Mouse (Mus musculus) kidney, embryonic 14.5 days (tissue): ENCODE measurements around the gene Gpatch8. TPM values are rescaled to one million over a fixed set of nuclear protein-coding genes. Genes with fewer than 3 reads are reported as not detected.
"Not testable (repeated sequence)": the region's sequence is repeated elsewhere in the genome, so short reads cannot be mapped to it uniquely, and the experiment has no call there.

Experiments used
- ATAC-seq: fragments of 200-750 bp; cut with Nextera tagmentation; 2 replicates; pipeline ENCODE4 v1.8.0; 2017; ENCODE audit warnings: moderate number of reproducible peaks, mild to moderate bottlenecking, moderate TSS enrichment, moderate library complexity; ENCODE audit not compliant: low FRiP score, low TSS enrichment
- H3K27ac ChIP-seq: fragments of 300-500 bp; sonication (generic); 2 replicates; pipeline ENCODE4 v1.5.1; 2014; ENCODE audit warnings: low read depth, mild to moderate bottlenecking, low read length, moderate library complexity, mixed read lengths
- H3K27me3 ChIP-seq: fragments of 300-500 bp; sonication (generic); 2 replicates; pipeline ENCODE4 v1.6.1; 2014; ENCODE audit warnings: mild to moderate bottlenecking, low read length; ENCODE audit not compliant: control insufficient read depth, insufficient read depth
- H3K36me3 ChIP-seq: fragments of 300-500 bp; sonication (generic); 2 replicates; pipeline ENCODE4 v1.6.1; 2014; ENCODE audit warnings: low read length, mixed read lengths; ENCODE audit not compliant: control insufficient read depth, insufficient read depth
- H3K4me1 ChIP-seq: fragments of 300-500 bp; sonication (generic); 2 replicates; pipeline ENCODE4 v1.6.1; 2014; ENCODE audit warnings: low read length, mixed read lengths; ENCODE audit not compliant: control insufficient read depth, insufficient read depth
- H3K4me2 ChIP-seq: fragments of 300-500 bp; sonication (generic); replicated peaks from 2 replicates; pipeline ENCODE4 v1.6.1; 2014; ENCODE audit warnings: low read depth, mild to moderate bottlenecking, low read length
- H3K4me3 ChIP-seq: fragments of 300-500 bp; sonication (generic); 2 replicates; pipeline ENCODE4 v1.5.1; 2014; ENCODE audit warnings: mild to moderate bottlenecking, low read length
- H3K9ac ChIP-seq: fragments of 300-500 bp; sonication (generic); 2 replicates; pipeline ENCODE4 v1.6.1; 2014; ENCODE audit warnings: low read depth, mild to moderate bottlenecking, low read length, moderate library complexity
- H3K9me3 ChIP-seq: fragments of 300-500 bp; sonication (generic); 2 replicates; pipeline ENCODE4 v1.6.1; 2016; ENCODE audit warnings: low read length; ENCODE audit not compliant: control insufficient read depth
- WGBS: fragments of 180-500 bp; shearing (Covaris S2); extraction: QIAGEN DNeasy Blood & Tissue Kit; methylation state at CpG from one replicate; pipeline ENCODE4 v1.1.7; 2014; 5-methylcytosine and 5-hydroxymethylcytosine counted together
- polyA plus RNA-seq: library from polyadenylated mRNA; unstranded; fragments of >200 nt; fragmentation: Nextera tagmentation; extraction: Ambion mirVana; gene quantifications from 2 replicates; pipeline ENCODE4 v1.2.1, GENCODE M21; 2014

The Gpatch8 gene
- polyA plus RNA-seq, 1 experiment from 2014 or later = 60.6 TPM

- not testable (repeated sequence) for H3K27me3 ChIP-seq
- WGBS = 86% methylated on average over 14 of the region's 14 CpGs
Measured at GRCm38 (mm10) chr11:102564952-102565671, 8.9 kb upstream of the Gpatch8 start.

GRCm38 (mm10) chr11:102558704-102559103 is 2.5 kb upstream of the Gpatch8 start:
- Histone ChIP-seq H3K4me2 (no peak overlapping the region), H3K9ac (no peak overlapping the region), H3K9me3 (no peaks in the 10 kb centered on the region), H3K4me3 (no peak overlapping the region), H3K27ac (no peak overlapping the region), H3K36me3 (no peaks in the 10 kb centered on the region), H3K27me3 (no peaks in the 10 kb centered on the region), H3K4me1 (peaks cover 15% of the 10 kb centered on the region)
- WGBS = 93% methylated on average over 4 of the region's 5 CpGs
- no peak for ATAC-seq

More at GRCm38 (mm10) chr11:102564952-102565671, 8.9 kb upstream of the Gpatch8 start:
- ATAC-seq, H3K4me2 ChIP-seq, H3K27ac ChIP-seq, H3K9ac ChIP-seq, H3K9me3 ChIP-seq, H3K4me3 ChIP-seq, H3K4me1 ChIP-seq, H3K36me3 ChIP-seq: not testable (repeated sequence)

- Histone ChIP-seq H3K4me1 (peaks cover 16% of the 10 kb centered on the region), H3K27me3 (no peaks in the 10 kb centered on the region), H3K4me3 (no peak overlapping the region), H3K9ac (no peak overlapping the region), H3K36me3 (no peaks in the 10 kb centered on the region), H3K4me2 (no peak overlapping the region), H3K27ac (no peak overlapping the region), H3K9me3 (no peaks in the 10 kb centered on the region)
- WGBS = 97% methylated on average over 1 of the region's 1 CpGs
- no peak for ATAC-seq
Measured at GRCm38 (mm10) chr11:102557386-102557785, 1.2 kb upstream of the Gpatch8 start.

- peak overlapping the region; percentile 60 for H3K4me2 ChIP-seq
- 5% methylated on average over 3 of the region's 3 CpGs for WGBS
- no peaks in the 10 kb centered on the region for H3K9me3 ChIP-seq
- H3K27me3 ChIP-seq = no peaks in the 10 kb centered on the region
- peak; percentile 9; the same call in 1 of the 2 replicates for ATAC-seq
- H3K4me1 ChIP-seq = peaks cover 16% of the 10 kb centered on the region
- H3K27ac ChIP-seq = peak overlapping the region; percentile 92
- peak overlapping the region; percentile 68 for H3K4me3 ChIP-seq
- no peaks in the 10 kb centered on the region for H3K36me3 ChIP-seq
- peak overlapping the region; percentile 89; the same call in 1 of the 2 replicates for H3K9ac ChIP-seq
Measured at GRCm38 (mm10) chr11:102556716-102557074, 503 bp upstream of the Gpatch8 start.

GRCm38 (mm10) chr11:102555400-102556030 is 677 bp downstream of the Gpatch8 start:
- WGBS = 0% methylated on average over 38 of the region's 39 CpGs
- Histone ChIP-seq H3K9ac (peak overlapping the region; percentile 89), H3K27me3 (no peaks in the 10 kb centered on the region), H3K9me3 (no peaks in the 10 kb centered on the region), H3K27ac (peak overlapping the region; percentile 92), H3K4me2 (peak overlapping the region; percentile 60), H3K4me3 (peak overlapping the region; percentile 68), H3K36me3 (no peaks in the 10 kb centered on the region), H3K4me1 (peaks cover 16% of the 10 kb centered on the region)
- peak; percentile 41 for ATAC-seq

GRCm38 (mm10) chr11:102552051-102552450 is 4.1 kb downstream of the Gpatch8 start:
- 84% methylated on average over 3 of the region's 3 CpGs for WGBS
- Histone ChIP-seq H3K36me3 (0 out of 2 replicates have a peak, but pooled peaks cover 5% of the 10 kb centered on the region), H3K27me3 (no peaks in the 10 kb centered on the region), H3K4me2 (no peak overlapping the region), H3K27ac (no peak overlapping the region), H3K9me3 (no peaks in the 10 kb centered on the region), H3K4me1 (peaks cover 16% of the 10 kb centered on the region), H3K9ac (no peak overlapping the region), H3K4me3 (no peak overlapping the region)
- no peak for ATAC-seq

GRCm38 (mm10) chr11:102551176-102551575 is 5.0 kb downstream of the Gpatch8 start:
- no peak overlapping the region for H3K4me3 ChIP-seq
- no peak overlapping the region for H3K9ac ChIP-seq
- ATAC-seq = no peak
- H3K27me3 ChIP-seq = no peaks in the 10 kb centered on the region
- H3K9me3 ChIP-seq = no peaks in the 10 kb centered on the region
- no peak overlapping the region for H3K4me2 ChIP-seq
- H3K4me1 ChIP-seq = peaks cover 13% of the 10 kb centered on the region
- H3K36me3 ChIP-seq = 0 out of 2 replicates have a peak, but pooled peaks cover 5% of the 10 kb centered on the region
- H3K27ac ChIP-seq = no peak overlapping the region

- H3K4me3 ChIP-seq = no peak overlapping the region
- no peaks in the 10 kb centered on the region for H3K27me3 ChIP-seq
- H3K27ac ChIP-seq = no peak overlapping the region
- no peaks in the 10 kb centered on the region for H3K9me3 ChIP-seq
- H3K9ac ChIP-seq = no peak overlapping the region
- no peaks in the 10 kb centered on the region for H3K4me1 ChIP-seq
- WGBS = 87% methylated on average over 5 of the region's 5 CpGs
- peaks cover 6% of the 10 kb centered on the region; the same call in 1 of the 2 replicates for H3K36me3 ChIP-seq
- ATAC-seq = no peak
- H3K4me2 ChIP-seq = no peak overlapping the region
Measured at GRCm38 (mm10) chr11:102541471-102541870, 14.7 kb downstream of the Gpatch8 start.

- not testable (repeated sequence) for H3K4me1 ChIP-seq, H3K27ac ChIP-seq, ATAC-seq, H3K9ac ChIP-seq, H3K4me2 ChIP-seq, H3K36me3 ChIP-seq, H3K9me3 ChIP-seq, H3K27me3 ChIP-seq, H3K4me3 ChIP-seq
Measured at GRCm38 (mm10) chr11:102540286-102540685, 15.9 kb downstream of the Gpatch8 start.
